ENCODE assay signal across 22 mouse cellular contexts in genomic region chr2:55892821-55893535, GRCm38 (mm10).
DNase-seq lines count a peak whose midpoint lies in the region; ATAC-seq and TF ChIP-seq lines count a peak whose summit lies in the region.
"Had no signal": no experiment of that assay in that cellular context is flagged by ENCODE, and none has a peak within 500 bp of the region (broad histone marks: within the 10 kb centered on the region; RNA-seq: fewer than 3 reads in every experiment).

No protein-coding gene starts in this region.

- no peak overlapping the region for H3K9ac ChIP-seq in forebrain, embryonic 14.5 days (ENCODE audit: low read length)
- H3K9ac ChIP-seq in forebrain, embryonic 11.5 days (ENCODE audit: low read length): no peak overlapping the region
- H3K9ac ChIP-seq: heart, embryonic 15.5 days; hindbrain, embryonic 13.5 days had no signal

- peak; percentile 61; the same call in 1 of the 2 replicates for ATAC-seq in cerebellum, adult (ENCODE audit: insufficient number of reproducible peaks, low FRiP score, low TSS enrichment)
- no peak for ATAC-seq in forebrain, embryonic 14.5 days
- ATAC-seq in forebrain, embryonic 11.5 days (replicated peaks; ENCODE audit: low FRiP score): no peak
- ATAC-seq: CD4-positive, CD25-positive, alpha-beta regulatory T cell, adult 4 months; forebrain, embryonic 16.5 days; intestine, embryonic 16.5 days had no signal

- no peaks in the 10 kb centered on the region for H3K9me3 ChIP-seq in forebrain, embryonic 14.5 days (replicated peaks; ENCODE audit: control insufficient read depth, low read length)
- no peaks in the 10 kb centered on the region for H3K9me3 ChIP-seq in forebrain, embryonic 11.5 days (ENCODE audit: control insufficient read depth, low read length)
- H3K9me3 ChIP-seq: embryonic facial prominence, embryonic 10.5 days; G1E; heart, embryonic 15.5 days; hindbrain, embryonic 13.5 days had no signal

- no peak overlapping the region for H3K27ac ChIP-seq in forebrain, embryonic 14.5 days (ENCODE audit: low read depth, low read length)
- no peak overlapping the region for H3K27ac ChIP-seq in forebrain, embryonic 11.5 days (ENCODE audit: low read depth, low read length)
- peak overlapping the region; percentile 46; the same call in 1 of the 2 replicates for H3K27ac ChIP-seq in layer of hippocampus, adult 2 months
- H3K27ac ChIP-seq: embryonic facial prominence, embryonic 10.5 days; heart, adult 2 months; heart, embryonic 15.5 days; hindbrain, embryonic 13.5 days had no signal

- no peaks in the 10 kb centered on the region for H3K36me3 ChIP-seq in forebrain, embryonic 14.5 days (ENCODE audit: control insufficient read depth, insufficient read depth, low read length)
- no peaks in the 10 kb centered on the region for H3K36me3 ChIP-seq in forebrain, embryonic 11.5 days (ENCODE audit: control insufficient read depth, insufficient read depth, low read length)
- H3K36me3 ChIP-seq: embryonic facial prominence, embryonic 10.5 days; G1E; heart, embryonic 15.5 days; hindbrain, embryonic 13.5 days had no signal

- no peaks in the 10 kb centered on the region for H3K27me3 ChIP-seq in forebrain, embryonic 14.5 days (replicated peaks; ENCODE audit: control insufficient read depth, insufficient read depth, low read length)
- H3K27me3 ChIP-seq in forebrain, embryonic 11.5 days (ENCODE audit: control insufficient read depth, insufficient read depth, low read length): no peaks in the 10 kb centered on the region
- H3K27me3 ChIP-seq: heart, embryonic 15.5 days; hindbrain, embryonic 13.5 days had no signal

- no peaks in the 10 kb centered on the region for H3K4me1 ChIP-seq in forebrain, embryonic 14.5 days (ENCODE audit: control insufficient read depth, insufficient read depth, low read length)
- H3K4me1 ChIP-seq in forebrain, embryonic 11.5 days (replicated peaks; ENCODE audit: control insufficient read depth, insufficient read depth, low read length): no peaks in the 10 kb centered on the region
- H3K4me1 ChIP-seq: embryonic facial prominence, embryonic 10.5 days; heart, embryonic 15.5 days; hindbrain, embryonic 13.5 days had no signal

- no peak for DNase-seq in cerebellum, adult 8-10 months
- DNase-seq in forebrain, embryonic 14.5 days (ENCODE audit: low spot score): peak; percentile 39
- no peak for DNase-seq in forebrain, embryonic 11.5 days (ENCODE audit: low spot score)
- DNase-seq in layer of hippocampus, adult 2 months (ENCODE audit: low spot score in 2 of 2): peak; percentile 10 to 47
- no peak for DNase-seq in layer of hippocampus, postnatal 25 days (ENCODE audit: extremely low spot score in 1 of 2, low spot score in 1 of 2)
- peak; percentile 69 for DNase-seq in brain, adult 2 months (ENCODE audit: low read depth, low spot score)
- DNase-seq in embryo, embryonic 10 days (ENCODE audit: low spot score): no peak
- DNase-seq: adrenal gland, adult 8-10 months; adrenal gland, postnatal 36 days; B cell, adult 2 months; gastrocnemius, postnatal 14 days; heart, adult 2 months; heart, postnatal 14 days had no signal

- WGBS in forebrain, embryonic 14.5 days: 60% methylated on average over 1 of the region's 1 CpGs
- WGBS in forebrain, embryonic 11.5 days: 81% methylated on average over 1 of the region's 1 CpGs

- no peak overlapping the region for H3K4me3 ChIP-seq in forebrain, embryonic 14.5 days (ENCODE audit: low read depth, low read length)
- H3K4me3 ChIP-seq in forebrain, embryonic 11.5 days (ENCODE audit: low read depth, low read length): no peak overlapping the region
- H3K4me3 ChIP-seq in layer of hippocampus, adult 2 months: no peak overlapping the region
- H3K4me3 ChIP-seq: embryonic facial prominence, embryonic 10.5 days; heart, adult 2 months; heart, embryonic 15.5 days; hindbrain, embryonic 13.5 days had no signal

- H3K4me2 ChIP-seq in forebrain, embryonic 14.5 days (ENCODE audit: low read length): no peak overlapping the region
- no peak overlapping the region for H3K4me2 ChIP-seq in forebrain, embryonic 11.5 days (ENCODE audit: low read depth, low read length, severe bottlenecking)
- H3K4me2 ChIP-seq: heart, embryonic 11.5 days; heart, embryonic 15.5 days; hindbrain, embryonic 13.5 days had no signal

- no peak for TF ChIP-seq CTCF in layer of hippocampus, adult 2 months (conservative IDR thresholded peaks at IDR 0.05)

Comparison
In these comparisons a context has a peak if more than half of its experiments do, and no peak if none do; other contexts are left out.
1. DNase-seq: peak in forebrain, embryonic 14.5 days (single experiment), layer of hippocampus, adult 2 months (2 of 2) and brain, adult 2 months (single experiment); none in cerebellum, adult 8-10 months (single experiment), forebrain, embryonic 11.5 days (single experiment), layer of hippocampus, postnatal 25 days (0 of 2) and embryo, embryonic 10 days (single experiment).